Mouse (Mus musculus): ENCODE measurements around the gene Gm20388. TPM values are rescaled to one million over a fixed set of nuclear protein-coding genes. Genes with fewer than 3 reads are reported as not detected.

The Gm20388 gene
- total RNA-seq, 2 experiments from 2014 or later: 2.2 to 7.6 TPM

DNA sequence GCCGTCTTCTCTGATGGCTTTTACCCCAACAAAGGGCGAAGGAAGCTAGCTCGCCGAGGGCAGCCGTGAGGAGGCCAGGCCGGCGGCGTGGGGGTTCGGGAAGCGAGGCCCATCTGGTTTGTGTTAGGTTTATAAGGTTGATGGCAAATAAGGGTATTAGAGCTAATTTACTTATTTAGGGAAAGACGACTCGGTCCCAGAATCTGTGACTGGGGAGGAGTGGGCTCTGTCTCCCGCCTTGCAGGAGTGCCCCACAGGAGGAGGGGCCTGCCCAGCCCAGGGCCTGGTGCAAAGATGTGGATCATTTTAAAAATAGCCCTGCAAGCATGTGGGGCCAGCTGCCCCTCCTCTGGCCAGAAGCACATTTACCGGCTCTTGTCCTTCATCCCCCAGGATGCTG, 928.4 kb downstream of the Gm20388 start:
- no peak for DNase-seq (ENCODE audit: low spot score in 2 of 2)
- no peak overlapping the region for H3K4me3 ChIP-seq
- no peak overlapping the region for H3K27ac ChIP-seq
- TF ChIP-seq CTCF (conservative IDR thresholded peaks at IDR 0.05): no peak

- H3K4me3 ChIP-seq: no peak overlapping the region
- no peak for TF ChIP-seq CTCF (conservative IDR thresholded peaks at IDR 0.05)
- H3K27ac ChIP-seq: no peak overlapping the region
- no peak for DNase-seq (ENCODE audit: low spot score in 2 of 2)
Measured at GRCm38 (mm10) chr8:120843084-120843483, 932.4 kb downstream of the Gm20388 start.

DNA sequence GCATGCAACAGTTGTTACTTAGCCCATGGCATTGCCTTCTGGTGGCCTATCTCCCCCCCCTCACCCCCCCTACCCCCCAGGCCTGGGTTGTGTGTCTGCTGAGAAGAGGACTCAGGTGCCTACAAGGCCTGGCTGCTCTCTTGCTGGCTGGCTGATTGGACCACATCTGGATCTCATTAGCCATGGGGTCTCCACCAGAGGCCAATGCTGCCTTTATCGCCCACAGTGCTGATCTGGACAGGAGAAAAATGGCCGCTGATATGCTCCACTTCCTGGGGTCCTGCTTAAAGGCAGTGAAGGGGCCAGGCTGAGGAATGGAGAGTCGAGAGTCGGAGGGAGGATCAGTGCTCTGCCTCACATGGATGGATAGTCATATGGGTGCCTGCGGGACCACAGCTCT, 935.4 kb downstream of the Gm20388 start:
- Histone ChIP-seq H3K4me3 (no peak overlapping the region), H3K27ac (no peak overlapping the region)
- no peak for TF ChIP-seq CTCF (conservative IDR thresholded peaks at IDR 0.05)
- DNase-seq (ENCODE audit: low spot score in 2 of 2): no peak

- peak in 1 of 2 experiments; percentile 3 for DNase-seq (ENCODE audit: low spot score in 2 of 2)
- no peak for TF ChIP-seq CTCF (conservative IDR thresholded peaks at IDR 0.05)
- H3K27ac ChIP-seq: no peak overlapping the region
- no peak overlapping the region for H3K4me3 ChIP-seq
Measured at GRCm38 (mm10) chr8:120847279-120847678, 936.6 kb downstream of the Gm20388 start.

DNA sequence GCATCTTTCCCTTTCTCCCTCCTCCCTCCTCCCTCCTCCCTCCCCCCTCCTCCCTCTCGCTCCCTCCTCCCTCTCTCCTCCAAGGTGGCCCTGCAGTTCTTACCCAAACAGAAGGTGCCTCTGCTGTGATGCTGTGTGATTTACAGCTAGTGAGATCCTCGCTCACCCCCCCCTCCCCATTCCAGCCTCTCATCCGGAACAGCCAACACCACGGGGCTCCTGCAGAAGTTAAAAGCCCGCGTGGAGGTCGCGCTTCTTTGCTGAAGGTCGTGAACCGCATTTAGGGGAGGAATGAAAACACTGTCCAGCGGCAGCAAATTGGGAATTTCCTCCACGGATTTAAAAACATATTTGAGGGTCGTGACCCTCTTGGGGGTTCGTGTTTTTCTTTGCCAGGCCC, 937.1 kb downstream of the Gm20388 start:
- no peak for DNase-seq (ENCODE audit: low spot score in 2 of 2)
- no peak overlapping the region for H3K4me3 ChIP-seq
- no peak for TF ChIP-seq CTCF (conservative IDR thresholded peaks at IDR 0.05)

DNA sequence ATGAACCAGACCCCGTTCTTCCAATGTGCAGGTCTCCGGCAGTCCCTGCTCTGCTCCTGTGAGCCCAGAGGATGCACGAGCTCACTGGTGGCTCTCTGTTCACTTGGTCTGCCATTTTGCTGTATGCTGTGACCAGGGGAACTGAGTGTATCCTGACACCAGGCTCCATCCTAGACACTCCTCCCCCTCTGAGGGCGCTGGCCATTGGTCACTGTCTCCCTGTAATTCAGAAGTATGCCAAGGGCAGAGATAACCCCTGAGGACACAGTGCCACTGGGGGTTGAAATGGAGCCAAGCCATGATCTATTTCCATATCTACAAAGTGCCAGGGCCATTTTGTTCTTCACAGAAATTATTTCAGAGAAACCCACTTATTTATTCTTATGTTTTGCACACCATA, 937.8 kb downstream of the Gm20388 start:
- no peak for TF ChIP-seq CTCF (conservative IDR thresholded peaks at IDR 0.05)

More for the DNA sequence above, 937.1 kb downstream of the Gm20388 start:
- H3K27ac ChIP-seq: no peak overlapping the region

DNA sequence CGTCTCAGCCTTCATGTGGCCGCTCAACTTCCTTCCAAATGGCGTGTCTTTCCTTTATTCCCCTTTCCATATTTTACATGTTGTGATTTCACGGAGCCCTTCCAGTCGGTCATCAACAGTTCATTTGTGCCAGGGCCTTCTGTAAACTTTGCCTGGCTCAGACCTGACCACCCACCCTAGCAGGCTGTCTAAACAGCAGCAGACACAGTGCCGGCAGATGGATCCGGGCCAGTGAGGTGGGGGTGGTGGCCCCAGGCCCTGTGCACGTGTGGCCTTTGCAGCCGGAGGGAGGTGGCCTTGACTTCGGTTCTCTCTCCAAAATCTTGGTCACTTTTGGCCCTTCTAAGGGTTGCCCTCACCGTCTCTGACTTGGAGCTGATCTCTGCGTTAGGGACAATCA, 940.8 kb downstream of the Gm20388 start:
- Histone ChIP-seq H3K27ac (no peak overlapping the region), H3K4me3 (no peak overlapping the region)
- no peak for DNase-seq (ENCODE audit: low spot score in 2 of 2)
- TF ChIP-seq CTCF (conservative IDR thresholded peaks at IDR 0.05): no peak

More for the DNA sequence above, 937.8 kb downstream of the Gm20388 start:
- Histone ChIP-seq H3K4me3 (no peak overlapping the region), H3K27ac (no peak overlapping the region)
- no peak for DNase-seq (ENCODE audit: low spot score in 2 of 2)

DNA sequence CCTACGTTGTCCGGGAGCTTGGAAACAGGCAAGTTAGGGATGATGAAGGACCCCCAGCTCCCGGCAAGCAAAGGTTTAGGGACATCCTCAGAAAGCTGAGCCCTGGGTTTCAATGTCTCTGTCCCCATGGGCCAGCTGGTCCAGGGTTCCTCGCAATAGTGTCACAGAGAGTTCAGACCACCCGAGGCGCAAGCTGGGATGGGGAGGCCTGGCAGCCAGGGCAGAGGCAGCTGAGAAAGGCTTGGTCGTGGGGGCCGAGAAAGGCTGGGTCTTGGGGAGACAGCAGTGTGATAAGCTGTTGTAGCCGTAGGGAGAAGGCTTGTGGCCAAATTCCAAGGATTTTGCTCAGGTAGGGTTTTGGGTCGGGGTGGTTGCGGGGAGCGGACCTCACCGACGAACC, 949.2 kb downstream of the Gm20388 start:
- no peak for TF ChIP-seq CTCF (conservative IDR thresholded peaks at IDR 0.05)
- Histone ChIP-seq H3K27ac (no peak overlapping the region), H3K4me3 (no peak overlapping the region)
- DNase-seq (ENCODE audit: low spot score in 2 of 2): no peak

DNA sequence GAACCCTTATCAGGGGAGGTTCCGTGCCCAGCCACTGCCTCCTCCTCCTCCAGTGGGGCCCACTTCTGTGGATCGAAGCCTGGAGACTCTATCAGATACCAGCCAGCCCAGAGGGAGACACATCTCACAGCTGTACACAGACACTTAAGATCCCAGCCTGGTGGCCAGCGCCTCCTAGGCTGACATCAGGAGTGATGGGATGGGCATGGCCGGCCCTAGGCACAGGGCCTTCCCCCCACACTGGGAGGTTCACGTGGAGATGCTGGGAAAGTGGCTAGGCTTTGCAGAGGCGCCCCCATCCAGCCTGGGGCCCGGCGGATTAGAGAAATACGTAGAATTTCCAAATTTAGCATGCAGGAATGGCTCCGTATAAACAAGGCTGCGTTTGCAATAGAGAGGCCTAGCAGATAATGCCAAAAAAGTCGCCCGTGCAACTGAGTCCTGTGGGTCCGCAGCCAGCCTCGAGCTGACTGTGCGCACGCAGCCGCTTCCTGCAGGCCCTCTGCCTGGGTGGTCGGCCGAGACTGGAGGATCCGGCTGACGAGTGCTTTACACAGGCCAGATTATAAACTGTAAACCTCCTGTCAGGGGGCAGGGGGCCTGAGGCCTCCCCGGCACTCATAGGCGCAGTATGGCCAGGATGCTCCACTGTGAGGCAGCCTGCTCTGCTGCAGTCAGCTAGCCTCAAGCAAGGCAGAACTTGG, 949.9 kb downstream of the Gm20388 start:
- no peak overlapping the region for H3K4me3 ChIP-seq
- no peak for TF ChIP-seq CTCF (conservative IDR thresholded peaks at IDR 0.05)

DNA sequence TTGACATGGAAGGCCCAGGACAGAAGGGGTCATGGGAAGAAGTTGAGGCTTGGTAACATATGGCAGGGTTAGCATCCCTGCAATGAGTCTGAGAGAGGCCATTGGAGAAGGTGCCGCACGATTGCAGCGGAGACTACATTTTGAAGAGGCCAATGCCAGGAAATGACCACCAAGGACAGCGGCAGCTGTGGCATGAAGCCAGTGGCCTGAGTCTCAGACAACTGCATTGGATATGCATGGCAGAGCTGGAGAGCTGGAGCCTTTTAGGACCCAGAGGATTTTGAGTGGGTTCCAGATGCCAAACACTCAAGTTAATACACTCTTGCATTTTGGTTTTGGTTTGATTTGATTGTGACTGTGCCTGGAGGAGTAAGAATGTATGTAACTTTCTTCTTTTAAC, 953.0 kb downstream of the Gm20388 start:
- Histone ChIP-seq H3K4me3 (no peak overlapping the region), H3K27ac (no peak overlapping the region)
- TF ChIP-seq CTCF (conservative IDR thresholded peaks at IDR 0.05): no peak
- DNase-seq (ENCODE audit: low spot score in 2 of 2): no peak

More for the DNA sequence above, 949.9 kb downstream of the Gm20388 start:
- no peak for DNase-seq (ENCODE audit: low spot score in 2 of 2)
- no peak overlapping the region for H3K27ac ChIP-seq

- H3K4me3 ChIP-seq: no peak overlapping the region
- no peak for DNase-seq (ENCODE audit: low spot score in 2 of 2)
- no peak for TF ChIP-seq CTCF (conservative IDR thresholded peaks at IDR 0.05)
- H3K27ac ChIP-seq: no peak overlapping the region
Measured at GRCm38 (mm10) chr8:120867386-120867785, 956.7 kb downstream of the Gm20388 start.

DNA sequence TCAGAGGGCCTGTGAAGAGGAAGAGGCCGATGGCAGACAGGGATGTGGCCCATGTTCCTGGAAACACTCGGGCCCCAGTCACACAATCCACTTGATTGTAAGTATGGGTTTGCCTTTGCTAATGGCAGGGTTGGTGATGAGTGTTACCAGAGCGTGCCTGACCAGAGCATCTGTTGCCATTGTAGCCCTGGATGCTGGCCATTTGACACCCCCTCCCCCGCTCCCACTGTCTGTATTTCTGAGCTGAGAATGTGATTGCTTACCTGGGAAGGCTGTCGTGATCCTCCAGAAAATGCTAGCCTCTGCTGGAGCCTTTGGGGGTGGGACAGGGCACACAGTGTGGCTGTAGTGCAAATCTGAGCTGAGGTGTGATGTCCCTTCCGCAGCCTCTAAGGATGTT, 962.0 kb downstream of the Gm20388 start:
- H3K27ac ChIP-seq: no peak overlapping the region
- no peak for DNase-seq (ENCODE audit: low spot score in 2 of 2)
- no peak for TF ChIP-seq CTCF (conservative IDR thresholded peaks at IDR 0.05)
- H3K4me3 ChIP-seq: no peak overlapping the region

- no peak for TF ChIP-seq CTCF (conservative IDR thresholded peaks at IDR 0.05)
Measured at GRCm38 (mm10) chr8:120876010-120876918, 965.6 kb downstream of the Gm20388 start.

More at GRCm38 (mm10) chr8:120876010-120876918, 965.6 kb downstream of the Gm20388 start:
- no peak for DNase-seq (ENCODE audit: low spot score in 2 of 2)
- H3K4me3 ChIP-seq: no peak overlapping the region
- H3K27ac ChIP-seq: no peak overlapping the region
